Comparison of ENCODE assay signal across 8 mouse cellular contexts in the genomic region with DNA sequence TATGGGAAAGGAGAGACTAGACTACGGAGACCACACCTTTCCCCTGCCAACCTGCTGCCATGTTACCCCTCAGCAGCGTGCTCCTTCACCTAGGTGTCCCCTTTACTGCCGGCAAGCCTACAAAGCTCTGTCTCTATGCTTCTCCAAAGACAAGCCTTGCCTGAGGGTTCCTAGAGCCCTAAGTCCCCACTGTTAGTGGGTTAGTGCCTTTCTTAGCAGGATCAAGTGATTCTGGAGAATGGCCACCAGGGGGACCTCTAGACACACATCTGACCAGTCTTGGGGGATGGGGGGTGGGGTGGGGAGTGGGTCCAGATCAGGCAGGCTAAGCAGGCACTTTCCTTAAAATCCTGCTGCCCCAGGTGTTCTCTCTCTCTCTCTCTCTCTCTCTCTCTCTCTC. TPM values are rescaled to one million over a fixed set of nuclear protein-coding genes. Genes with fewer than 3 reads are reported as not detected.
DNase-seq lines count a peak whose midpoint lies in the region; ATAC-seq and TF ChIP-seq lines count a peak whose summit lies in the region.

No protein-coding gene starts in this region.

- H3K27me3 ChIP-seq in cerebellum, adult 2 months (ENCODE audit: control insufficient read depth, insufficient read depth, low read length), result no peaks in the 10 kb centered on the region
- H3K27me3 ChIP-seq in hindbrain, embryonic 10.5 days (ENCODE audit: insufficient read depth, poor library complexity, severe bottlenecking), result peaks cover 52% of the 10 kb centered on the region
- H3K27me3 ChIP-seq in lung, embryonic 14.5 days (ENCODE audit: insufficient read depth, low read length), result peaks cover 27% of the 10 kb centered on the region

- no peak for TF ChIP-seq POLR2A in cerebellum, adult 2 months (IDR thresholded peaks at IDR 0.05; ENCODE audit: borderline replicate concordance, insufficient read depth, low read length)

- ATAC-seq in lung, embryonic 14.5 days (ENCODE audit: insufficient read depth), result 0 out of 2 replicates have a peak, but pooled peaks have one; percentile 24

- no peak overlapping the region for H3K4me2 ChIP-seq in lung, embryonic 14.5 days

- no peaks in the 10 kb centered on the region for H3K9me3 ChIP-seq in ES-E14 (ENCODE audit: control insufficient read depth, insufficient read depth, low read depth, low read length)
- no peaks in the 10 kb centered on the region for H3K9me3 ChIP-seq in hindbrain, embryonic 10.5 days
- no peaks in the 10 kb centered on the region for H3K9me3 ChIP-seq in lung, embryonic 14.5 days (ENCODE audit: low read depth, low read length)

- no peaks in the 10 kb centered on the region for H3K36me3 ChIP-seq in ES-E14 (ENCODE audit: control insufficient read depth, insufficient read depth, low read length, poor library complexity, severe bottlenecking)
- H3K36me3 ChIP-seq in hindbrain, embryonic 10.5 days, result no peaks in the 10 kb centered on the region
- H3K36me3 ChIP-seq in lung, embryonic 14.5 days (ENCODE audit: insufficient read depth), result no peaks in the 10 kb centered on the region

- WGBS in cerebellum, adult 2 months, result 16% methylated on average over 3 of the region's 3 CpGs
- 20% methylated on average over 3 of the region's 3 CpGs for WGBS in hindbrain, embryonic 10.5 days
- WGBS in lung, embryonic 14.5 days, result 20% methylated on average over 3 of the region's 3 CpGs

- in situ Hi-C loops in ES-E14 (cut with MboI; ENCODE audit: low sequenced_read_pairs in 2 of 2, unreplicated experiment in 2 of 2), result no loop called here

- peak in 1 of 2 experiments; percentile 49 for DNase-seq in layer of hippocampus, adult 2 months (ENCODE audit: low spot score in 2 of 2)
- DNase-seq in layer of hippocampus, adult 8-10 months (ENCODE audit: low spot score in 2 of 2), result no peak
- DNase-seq in ES-E14 (ENCODE audit: low read depth, low spot score), result peak; percentile 80
- peak; percentile 57 to 60 for DNase-seq in cerebellum, adult 2 months
- peak; percentile 62 for DNase-seq in hindbrain, embryonic 10.5 days (ENCODE audit: low spot score)
- DNase-seq in lung, embryonic 14.5 days, result peak; percentile 71
- DNase-seq in retina, postnatal 1 day, result peak; percentile 86
- no peak for DNase-seq in urinary bladder, postnatal 36 days (ENCODE audit: low spot score in 2 of 2)

- peaks cover 0 to 8% of the 10 kb centered on the region in 2 experiments; a peak in 2 of 4 replicates for H3K4me1 ChIP-seq in ES-E14 (ENCODE audit: control insufficient read depth in 2 of 2, insufficient read depth in 2 of 2, low read length in 2 of 2, poor library complexity in 1 of 2)
- peaks cover 37% of the 10 kb centered on the region for H3K4me1 ChIP-seq in cerebellum, adult 2 months (ENCODE audit: control insufficient read depth, insufficient read depth, low read length)
- H3K4me1 ChIP-seq in hindbrain, embryonic 10.5 days (replicated peaks), result peaks cover 7% of the 10 kb centered on the region; the same call in 1 of the 2 replicates
- no peaks in the 10 kb centered on the region for H3K4me1 ChIP-seq in lung, embryonic 14.5 days (ENCODE audit: insufficient read depth)

- no peak overlapping the region for H3K27ac ChIP-seq in layer of hippocampus, adult 2 months
- no peak overlapping the region for H3K27ac ChIP-seq in ES-E14 (ENCODE audit: insufficient read depth, low read depth, low read length, poor library complexity, severe bottlenecking)
- H3K27ac ChIP-seq in cerebellum, adult 2 months (ENCODE audit: insufficient read depth, low read length), result no peak overlapping the region
- H3K27ac ChIP-seq in hindbrain, embryonic 10.5 days, result no peak overlapping the region
- no peak overlapping the region for H3K27ac ChIP-seq in lung, embryonic 14.5 days (ENCODE audit: low read depth)

- peak; percentile 72 for TF ChIP-seq CTCF in layer of hippocampus, adult 2 months (conservative IDR thresholded peaks at IDR 0.05)
- peak; percentile 74 for TF ChIP-seq CTCF in cerebellum, adult 2 months (IDR thresholded peaks at IDR 0.05; ENCODE audit: borderline replicate concordance, insufficient read depth, low read depth, low read length)
- TF ChIP-seq CTCF in lung, embryonic 14.5 days (IDR thresholded peaks at IDR 0.05; ENCODE audit: low read depth), result peak; percentile 74

- H3K4me3 ChIP-seq in layer of hippocampus, adult 2 months, result no peak overlapping the region
- H3K4me3 ChIP-seq in ES-E14 (ENCODE audit: insufficient read depth in 1 of 2, low read depth in 1 of 2, low read length in 2 of 2, poor library complexity in 1 of 2, severe bottlenecking in 1 of 2), result no peak overlapping the region
- no peak overlapping the region for H3K4me3 ChIP-seq in cerebellum, adult 2 months (replicated peaks; ENCODE audit: insufficient read depth, low read depth, low read length)
- H3K4me3 ChIP-seq in hindbrain, embryonic 10.5 days, result no peak overlapping the region
- H3K4me3 ChIP-seq in lung, embryonic 14.5 days (ENCODE audit: low read depth, low read length), result no peak overlapping the region

- no peak overlapping the region for H3K9ac ChIP-seq in ES-E14 (ENCODE audit: insufficient read depth, low read depth, low read length, poor library complexity, severe bottlenecking)
- no peak overlapping the region for H3K9ac ChIP-seq in lung, embryonic 14.5 days

TF ChIP-seq in ES-E14, 5 proteins besides CTCF, POLR2A, EP300 and RAD21:
- TF ChIP-seq HCFC1 (IDR thresholded peaks at IDR 0.05; ENCODE audit: borderline replicate concordance, insufficient read depth, low read length) (no peak), ZC3H11A (IDR thresholded peaks at IDR 0.05; ENCODE audit: borderline replicate concordance, low read depth, low read length) (0 out of 2 replicates have a peak, but pooled peaks have one; percentile 22)

RNA-seq across cellular contexts. Expression of a gene that starts 1.2 kb away (rescaled TPM):
- under 1 TPM in 1 of 2 experiments, not detected in 1; 0.37 TPM for total RNA-seq in layer of hippocampus, adult 2 months (2021)
- under 1 TPM; 0.35 to 0.98 (median 0.44) TPM for total RNA-seq in layer of hippocampus, adult 8-10 months (2022)
- total RNA-seq in ES-E14 (2012; rRNA removed), result 0.37 TPM in 1 of 2 replicates, not detected in the other
- 0.51 and 0.71 TPM in 2 replicates for polyA plus RNA-seq in cerebellum, adult 2 months (2012; rRNA removed)
- not detected in 2 replicates for polyA plus RNA-seq in hindbrain, embryonic 10.5 days (2016; fragmentation: Nextera tagmentation; extraction: Ambion mirVana)
- polyA plus RNA-seq in lung, embryonic 14.5 days (2014; fragmentation: Nextera tagmentation; extraction: Ambion mirVana), result not detected in 2 replicates

RNA-seq across cellular contexts. Expression of a gene that starts 6.6 kb away (rescaled TPM):
- total RNA-seq in layer of hippocampus, adult 2 months (2021), result 100 to 1,000 TPM; 159 to 167 TPM
- 100 to 1,000 TPM; 165 to 186 (median 183) TPM for total RNA-seq in layer of hippocampus, adult 8-10 months (2022)
- total RNA-seq in ES-E14 (2012; rRNA removed), result 12.6 and 21.9 TPM in 2 replicates
- 285 and 294 TPM in 2 replicates for polyA plus RNA-seq in cerebellum, adult 2 months (2012; rRNA removed)
- 5.7 and 5.9 TPM in 2 replicates for polyA plus RNA-seq in hindbrain, embryonic 10.5 days (2016; fragmentation: Nextera tagmentation; extraction: Ambion mirVana)
- polyA plus RNA-seq in lung, embryonic 14.5 days (2014; fragmentation: Nextera tagmentation; extraction: Ambion mirVana), result 3.9 and 4.6 TPM in 2 replicates

RNA-seq across cellular contexts. Expression of a gene that starts 22.7 kb away (rescaled TPM):
- total RNA-seq in layer of hippocampus, adult 2 months (2021), result 100 to 1,000 TPM; 429 to 433 TPM
- total RNA-seq in layer of hippocampus, adult 8-10 months (2022), result 100 to 1,000 TPM; 390 to 435 (median 411) TPM
- total RNA-seq in ES-E14 (2012; rRNA removed), result 28.3 and 43.8 TPM in 2 replicates
- 502 and 505 TPM in 2 replicates for polyA plus RNA-seq in cerebellum, adult 2 months (2012; rRNA removed)
- 75.1 and 155 TPM in 2 replicates for polyA plus RNA-seq in hindbrain, embryonic 10.5 days (2016; fragmentation: Nextera tagmentation; extraction: Ambion mirVana)
- 19.5 and 20.5 TPM in 2 replicates for polyA plus RNA-seq in lung, embryonic 14.5 days (2014; fragmentation: Nextera tagmentation; extraction: Ambion mirVana)

RNA-seq across cellular contexts. Expression of a gene that starts 26.2 kb away (rescaled TPM):
- 10 to 100 TPM; 14.6 to 16.6 TPM for total RNA-seq in layer of hippocampus, adult 2 months (2021)
- total RNA-seq in layer of hippocampus, adult 8-10 months (2022), result 10 to 100 TPM; 14.6 to 20.7 (median 16.8) TPM
- 0.76 and 2.4 TPM in 2 replicates for total RNA-seq in ES-E14 (2012; rRNA removed)
- 12.3 and 12.5 TPM in 2 replicates for polyA plus RNA-seq in cerebellum, adult 2 months (2012; rRNA removed)
- 0.31 TPM in 1 of 2 replicates, not detected in the other for polyA plus RNA-seq in hindbrain, embryonic 10.5 days (2016; fragmentation: Nextera tagmentation; extraction: Ambion mirVana)
- 0.92 and 1.2 TPM in 2 replicates for polyA plus RNA-seq in lung, embryonic 14.5 days (2014; fragmentation: Nextera tagmentation; extraction: Ambion mirVana)

RNA-seq across cellular contexts. Expression of a gene that starts 34.7 kb away (rescaled TPM):
- total RNA-seq in layer of hippocampus, adult 2 months (2021), result under 1 TPM in 1 of 2 experiments, not detected in 1; 0.49 TPM
- under 1 TPM in 2 of 4 experiments, not detected in 2; 0.43 to 0.92 TPM for total RNA-seq in layer of hippocampus, adult 8-10 months (2022)
- 0.32 and 1.5 TPM in 2 replicates for total RNA-seq in ES-E14 (2012; rRNA removed)
- 0.84 and 2.8 TPM in 2 replicates for polyA plus RNA-seq in cerebellum, adult 2 months (2012; rRNA removed)
- polyA plus RNA-seq in hindbrain, embryonic 10.5 days (2016; fragmentation: Nextera tagmentation; extraction: Ambion mirVana), result 0.90 and 1.2 TPM in 2 replicates
- polyA plus RNA-seq in lung, embryonic 14.5 days (2014; fragmentation: Nextera tagmentation; extraction: Ambion mirVana), result 20.0 and 30.2 TPM in 2 replicates

Comparison
In these comparisons a context has a peak if more than half of its experiments do, and no peak if none do; other contexts are left out.
1. DNase-seq: peak in ES-E14 (single experiment), cerebellum, adult 2 months (2 of 2), hindbrain, embryonic 10.5 days (single experiment), lung, embryonic 14.5 days (single experiment) and retina, postnatal 1 day (single experiment); none in layer of hippocampus, adult 8-10 months (0 of 2) and urinary bladder, postnatal 36 days (0 of 2).
2. Peak in every context shown above with its lines, with median percentiles within 50 percentile points of each other: CTCF ChIP-seq.